Mouse (Mus musculus): ENCODE results near the gene Btg3. TPM values are rescaled to one million over a fixed set of nuclear protein-coding genes. Genes with fewer than 3 reads are reported as not detected.

Gene Btg3
- polyA plus RNA-seq (2014; fragmentation: Nextera tagmentation; extraction: Ambion mirVana) = 90.6 and 97.1 TPM in 2 replicates

DNA sequence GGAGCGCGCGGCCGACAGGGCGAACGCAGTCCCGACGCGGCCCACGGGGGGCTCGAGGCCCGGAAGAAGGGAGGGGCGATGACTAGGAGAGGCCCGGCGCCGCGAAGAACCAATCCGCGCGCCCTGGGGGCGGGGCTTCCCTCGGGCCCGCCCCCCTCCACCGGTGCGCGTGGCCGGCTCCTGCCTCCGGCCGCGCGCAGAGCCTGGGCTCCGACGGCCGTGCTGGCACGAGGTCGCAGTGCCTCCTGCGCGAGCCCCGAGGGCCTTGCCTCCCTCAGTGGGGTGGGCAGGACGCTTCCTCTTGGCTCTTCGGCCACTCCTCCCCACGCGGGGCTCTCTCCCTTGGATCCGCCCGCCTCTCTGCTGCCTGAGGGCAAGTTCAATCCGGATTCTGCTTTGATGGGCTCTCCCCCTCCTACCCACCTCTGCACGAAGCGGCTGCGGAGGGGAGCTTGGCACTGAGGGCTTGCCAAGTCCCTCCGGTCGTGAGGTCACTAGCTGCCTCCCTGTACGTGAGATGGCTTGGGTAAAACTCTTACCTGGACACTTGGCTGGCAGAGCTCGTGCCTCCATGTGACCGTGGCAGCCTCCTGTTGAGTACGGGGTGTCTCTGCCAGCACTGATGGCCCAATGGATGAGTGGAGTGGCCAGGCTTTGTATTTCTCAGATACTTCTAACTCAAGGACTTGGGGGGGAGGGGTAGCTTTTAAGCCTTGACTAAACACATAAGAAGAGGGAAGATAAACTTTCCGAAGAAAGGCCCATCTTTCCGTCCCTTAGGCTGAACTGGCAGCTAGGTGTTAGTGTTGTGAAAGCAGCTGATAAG is at the start of gene Btg3:
Btg3 (minus strand) TSS at position 448 of the 826 bp plus-strand sequence.
- peaks cover 6% of the 10 kb centered on the region for H3K4me1 ChIP-seq (ENCODE audit: control insufficient read depth, insufficient read depth, low read length)
- no peaks in the 10 kb centered on the region for H3K27me3 ChIP-seq (ENCODE audit: control insufficient read depth, insufficient read depth, low read length)
- WGBS (ENCODE audit: insufficient replicate concordance) = 2% methylated on average over 56 of the region's 57 CpGs
- peak within 1 kb of the TSS; percentile 79 for H3K27ac ChIP-seq (ENCODE audit: low read depth, low read length)
- H3K4me3 ChIP-seq (ENCODE audit: low read depth, low read length) = peak within 1 kb of the TSS; percentile 95
- no peaks in the 10 kb centered on the region for H3K9me3 ChIP-seq (replicated peaks; ENCODE audit: control insufficient read depth, low read length)
- no peaks in the 10 kb centered on the region for H3K36me3 ChIP-seq (ENCODE audit: control insufficient read depth, insufficient read depth, low read length)
- peak within 1 kb of the TSS; percentile 71 for H3K4me2 ChIP-seq
- H3K9ac ChIP-seq (ENCODE audit: low read depth, low read length) = peak within 1 kb of the TSS; percentile 99
- ATAC-seq (replicated peaks; ENCODE audit: insufficient number of reproducible peaks, low FRiP score, low TSS enrichment) = peak; percentile 97

DNA sequence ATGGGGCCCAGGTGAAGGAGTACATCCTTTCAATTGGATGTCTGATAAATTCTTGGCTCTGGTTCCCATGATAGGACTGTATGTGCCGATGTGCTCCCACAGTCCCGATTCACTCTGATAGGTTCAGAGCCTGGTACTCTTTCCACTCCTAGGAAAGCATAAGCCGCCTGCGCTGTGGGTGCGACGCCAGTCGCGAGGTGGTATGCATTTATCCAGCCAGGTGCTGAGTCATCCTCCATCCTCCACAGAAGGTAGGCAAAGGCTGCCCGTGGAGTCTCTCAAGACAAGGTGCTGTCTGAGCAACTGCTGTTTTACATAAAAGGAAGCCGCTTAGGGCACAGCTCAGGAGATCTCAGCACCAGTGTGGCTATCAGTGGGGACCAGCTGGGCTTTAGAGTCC is 40.7 kb upstream of the Btg3 start:
- no peak overlapping the region for H3K4me3 ChIP-seq (ENCODE audit: low read depth, low read length)
- H3K36me3 ChIP-seq (ENCODE audit: control insufficient read depth, insufficient read depth, low read length) = no peaks in the 10 kb centered on the region
- H3K9ac ChIP-seq (ENCODE audit: low read depth, low read length) = no peak overlapping the region
- no peak for ATAC-seq (replicated peaks; ENCODE audit: insufficient number of reproducible peaks, low FRiP score, low TSS enrichment)
- 38% methylated on average over 10 of the region's 10 CpGs for WGBS (ENCODE audit: insufficient replicate concordance)
- H3K4me1 ChIP-seq (ENCODE audit: control insufficient read depth, insufficient read depth, low read length) = no peaks in the 10 kb centered on the region
- H3K27ac ChIP-seq (ENCODE audit: low read depth, low read length) = no peak overlapping the region
- H3K4me2 ChIP-seq = no peak overlapping the region
- no peaks in the 10 kb centered on the region; the same call in 1 of the 2 replicates for H3K9me3 ChIP-seq (replicated peaks; ENCODE audit: control insufficient read depth, low read length)
- no peaks in the 10 kb centered on the region for H3K27me3 ChIP-seq (ENCODE audit: control insufficient read depth, insufficient read depth, low read length)

DNA sequence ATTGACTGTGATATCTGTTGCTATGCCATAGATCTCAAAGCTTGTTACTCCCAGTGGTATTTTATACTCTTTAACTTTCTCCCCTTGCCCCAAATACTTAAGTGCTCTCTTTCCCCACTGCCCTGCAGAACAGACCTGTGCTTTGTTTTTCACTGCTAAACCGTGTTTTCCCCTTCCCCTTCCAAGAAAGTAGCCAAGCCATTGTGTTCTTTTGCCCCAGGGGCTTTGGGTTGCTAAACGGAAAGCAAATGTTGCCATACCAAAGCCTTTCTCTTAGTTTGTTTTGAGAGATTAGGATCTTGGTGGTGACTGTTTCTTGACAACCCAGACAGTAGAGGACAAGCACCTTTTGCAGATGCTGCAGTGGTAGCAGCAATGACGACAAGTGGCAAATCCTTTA is 39.5 kb upstream of the Btg3 start:
- Histone ChIP-seq H3K4me2 (no peak overlapping the region), H3K9ac (ENCODE audit: low read depth, low read length) (no peak overlapping the region), H3K4me3 (ENCODE audit: low read depth, low read length) (no peak overlapping the region), H3K27me3 (ENCODE audit: control insufficient read depth, insufficient read depth, low read length) (no peaks in the 10 kb centered on the region), H3K27ac (ENCODE audit: low read depth, low read length) (no peak overlapping the region), H3K9me3 (replicated peaks; ENCODE audit: control insufficient read depth, low read length) (no peaks in the 10 kb centered on the region; the same call in 1 of the 2 replicates), H3K36me3 (ENCODE audit: control insufficient read depth, insufficient read depth, low read length) (no peaks in the 10 kb centered on the region), H3K4me1 (ENCODE audit: control insufficient read depth, insufficient read depth, low read length) (no peaks in the 10 kb centered on the region)
- WGBS (ENCODE audit: insufficient replicate concordance) = 3% methylated on average over 3 of the region's 3 CpGs
- no peak for ATAC-seq (replicated peaks; ENCODE audit: insufficient number of reproducible peaks, low FRiP score, low TSS enrichment)

DNA sequence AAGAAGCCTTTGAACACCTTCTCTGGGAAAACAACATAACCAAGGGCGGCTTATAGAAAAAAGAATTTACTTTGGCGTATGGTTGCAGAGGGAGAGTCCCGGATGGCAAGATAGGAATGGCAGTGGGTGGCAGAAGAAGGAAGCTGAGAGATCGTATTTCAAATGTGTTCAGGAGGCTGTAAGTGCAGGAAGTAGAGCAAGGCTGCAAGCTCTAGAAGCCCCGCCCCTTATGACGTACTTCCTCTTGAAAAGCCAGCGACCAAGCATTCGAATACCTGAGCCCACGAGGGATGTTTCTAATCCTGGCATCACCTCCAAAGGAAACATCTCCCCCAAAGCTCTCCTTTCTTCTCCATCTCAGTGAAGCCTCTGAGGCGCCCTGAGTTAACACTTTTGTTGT is 33.0 kb upstream of the Btg3 start:
- H3K9ac ChIP-seq (ENCODE audit: low read depth, low read length) = no peak overlapping the region
- H3K4me1 ChIP-seq (ENCODE audit: control insufficient read depth, insufficient read depth, low read length) = no peaks in the 10 kb centered on the region
- H3K4me3 ChIP-seq (ENCODE audit: low read depth, low read length) = no peak overlapping the region
- H3K4me2 ChIP-seq = no peak overlapping the region
- H3K27me3 ChIP-seq (ENCODE audit: control insufficient read depth, insufficient read depth, low read length) = no peaks in the 10 kb centered on the region
- H3K27ac ChIP-seq (ENCODE audit: low read depth, low read length) = no peak overlapping the region
- H3K9me3 ChIP-seq (replicated peaks; ENCODE audit: control insufficient read depth, low read length) = no peaks in the 10 kb centered on the region; the same call in 1 of the 2 replicates
- ATAC-seq (replicated peaks; ENCODE audit: insufficient number of reproducible peaks, low FRiP score, low TSS enrichment) = no peak
- H3K36me3 ChIP-seq (ENCODE audit: control insufficient read depth, insufficient read depth, low read length) = no peaks in the 10 kb centered on the region
- 84% methylated on average over 10 of the region's 10 CpGs for WGBS (ENCODE audit: insufficient replicate concordance)

DNA sequence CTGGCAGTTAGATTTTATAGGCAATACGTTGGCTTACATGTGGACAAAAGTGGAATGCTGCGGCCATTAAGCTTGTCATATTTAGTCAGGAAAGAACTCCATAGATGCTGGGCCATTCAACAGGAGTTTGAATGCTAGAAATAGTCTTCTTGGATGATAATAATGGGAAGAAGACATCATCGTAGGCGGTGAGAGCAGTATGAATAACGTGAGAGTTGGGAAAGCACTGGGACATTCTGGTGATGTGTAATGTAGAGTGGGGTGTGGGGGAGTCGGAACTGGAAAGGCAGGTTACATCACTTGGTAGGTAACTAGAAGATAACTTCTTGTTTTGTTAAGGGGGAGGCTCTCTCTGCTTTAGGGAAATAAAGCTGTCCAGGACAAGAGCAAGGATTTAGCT is 30.9 kb upstream of the Btg3 start:
- Histone ChIP-seq H3K4me2 (no peak overlapping the region), H3K27ac (ENCODE audit: low read depth, low read length) (no peak overlapping the region), H3K9me3 (replicated peaks; ENCODE audit: control insufficient read depth, low read length) (no peaks in the 10 kb centered on the region), H3K4me1 (ENCODE audit: control insufficient read depth, insufficient read depth, low read length) (no peaks in the 10 kb centered on the region), H3K4me3 (ENCODE audit: low read depth, low read length) (no peak overlapping the region), H3K27me3 (ENCODE audit: control insufficient read depth, insufficient read depth, low read length) (no peaks in the 10 kb centered on the region), H3K9ac (ENCODE audit: low read depth, low read length) (no peak overlapping the region), H3K36me3 (ENCODE audit: control insufficient read depth, insufficient read depth, low read length) (no peaks in the 10 kb centered on the region)
- ATAC-seq (replicated peaks; ENCODE audit: insufficient number of reproducible peaks, low FRiP score, low TSS enrichment) = no peak
- WGBS (ENCODE audit: insufficient replicate concordance) = 80% methylated on average over 6 of the region's 6 CpGs

DNA sequence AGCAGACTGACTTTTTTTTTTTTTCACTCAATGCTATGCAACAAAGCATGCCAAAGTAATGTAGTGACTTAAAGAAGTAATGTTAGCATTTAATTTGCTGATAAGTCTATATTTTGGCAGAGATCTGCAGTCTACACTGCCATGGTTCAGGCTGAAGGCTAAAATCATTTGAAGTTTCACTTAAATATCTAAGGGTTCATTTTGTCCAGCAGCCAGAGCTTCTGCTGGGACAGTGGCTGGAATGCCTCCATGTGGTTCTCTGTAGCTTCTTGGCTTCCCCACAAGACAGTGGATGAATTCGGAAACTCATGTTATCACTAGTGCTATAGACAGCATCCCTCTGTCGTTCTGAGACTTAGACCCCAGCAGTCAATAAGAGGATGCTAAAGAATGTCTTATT is 29.7 kb upstream of the Btg3 start:
- H3K4me2 ChIP-seq = no peak overlapping the region
- ATAC-seq (replicated peaks; ENCODE audit: insufficient number of reproducible peaks, low FRiP score, low TSS enrichment) = no peak
- no peaks in the 10 kb centered on the region for H3K4me1 ChIP-seq (ENCODE audit: control insufficient read depth, insufficient read depth, low read length)
- WGBS (ENCODE audit: insufficient replicate concordance) = 78% methylated on average over 2 of the region's 2 CpGs
- no peak overlapping the region for H3K9ac ChIP-seq (ENCODE audit: low read depth, low read length)
- H3K4me3 ChIP-seq (ENCODE audit: low read depth, low read length) = no peak overlapping the region
- no peaks in the 10 kb centered on the region for H3K36me3 ChIP-seq (ENCODE audit: control insufficient read depth, insufficient read depth, low read length)
- H3K27me3 ChIP-seq (ENCODE audit: control insufficient read depth, insufficient read depth, low read length) = no peaks in the 10 kb centered on the region
- no peak overlapping the region for H3K27ac ChIP-seq (ENCODE audit: low read depth, low read length)
- H3K9me3 ChIP-seq (replicated peaks; ENCODE audit: control insufficient read depth, low read length) = no peaks in the 10 kb centered on the region

DNA sequence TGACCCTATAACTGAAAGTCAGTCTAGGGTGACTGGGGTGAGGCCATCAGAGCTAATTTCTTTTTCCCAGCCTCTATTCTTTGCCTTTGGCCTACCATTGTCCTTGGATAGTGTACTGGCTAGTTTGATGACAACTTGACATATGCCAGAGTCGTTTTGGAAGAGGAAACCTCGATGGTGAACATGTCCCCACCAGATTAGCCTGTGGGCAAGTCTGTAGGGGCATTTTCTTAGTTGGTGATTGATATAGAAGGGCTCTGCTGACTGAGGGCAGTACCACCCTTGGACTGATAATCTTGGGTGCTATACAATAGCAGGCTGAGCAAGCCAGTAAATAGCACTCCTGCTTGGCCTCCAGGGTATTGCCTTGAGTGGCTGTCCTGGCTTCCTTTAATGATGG is 25.3 kb upstream of the Btg3 start:
- H3K4me1 ChIP-seq (ENCODE audit: control insufficient read depth, insufficient read depth, low read length) = no peaks in the 10 kb centered on the region
- H3K4me2 ChIP-seq = no peak overlapping the region
- no peaks in the 10 kb centered on the region for H3K9me3 ChIP-seq (replicated peaks; ENCODE audit: control insufficient read depth, low read length)
- no peak overlapping the region for H3K4me3 ChIP-seq (ENCODE audit: low read depth, low read length)
- no peaks in the 10 kb centered on the region for H3K36me3 ChIP-seq (ENCODE audit: control insufficient read depth, insufficient read depth, low read length)
- no peak overlapping the region for H3K9ac ChIP-seq (ENCODE audit: low read depth, low read length)
- H3K27ac ChIP-seq (ENCODE audit: low read depth, low read length) = no peak overlapping the region
- 10% methylated on average over 2 of the region's 2 CpGs for whole genome bisulfite sequencing (ENCODE audit: insufficient replicate concordance)
- peak; percentile 63 for ATAC-seq (replicated peaks; ENCODE audit: insufficient number of reproducible peaks, low FRiP score, low TSS enrichment)
- H3K27me3 ChIP-seq (ENCODE audit: control insufficient read depth, insufficient read depth, low read length) = no peaks in the 10 kb centered on the region

DNA sequence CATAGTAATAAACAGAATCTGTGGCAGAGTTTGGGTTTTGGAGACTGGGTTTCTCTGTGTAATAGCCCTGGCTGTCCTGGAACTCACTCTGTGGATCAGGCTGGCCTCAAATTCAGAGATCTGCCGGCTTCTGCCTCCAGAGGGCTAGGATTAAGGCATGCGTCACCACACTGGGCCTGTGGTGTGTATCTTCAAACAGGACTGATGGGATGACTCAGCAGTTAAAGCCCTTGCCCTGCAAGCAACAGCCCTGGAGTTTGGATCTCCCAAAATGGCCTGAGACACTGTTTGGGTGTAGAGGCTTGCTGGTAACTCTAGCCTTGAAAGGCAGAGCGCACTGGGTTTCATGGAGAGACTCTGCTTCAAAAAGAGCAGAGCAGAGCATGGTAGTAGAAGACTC is 22.4 kb upstream of the Btg3 start:
- Histone ChIP-seq H3K9me3 (replicated peaks; ENCODE audit: control insufficient read depth, low read length) (no peaks in the 10 kb centered on the region), H3K4me2 (no peak overlapping the region), H3K36me3 (ENCODE audit: control insufficient read depth, insufficient read depth, low read length) (no peaks in the 10 kb centered on the region), H3K4me3 (ENCODE audit: low read depth, low read length) (no peak overlapping the region), H3K27me3 (ENCODE audit: control insufficient read depth, insufficient read depth, low read length) (no peaks in the 10 kb centered on the region), H3K4me1 (ENCODE audit: control insufficient read depth, insufficient read depth, low read length) (no peaks in the 10 kb centered on the region), H3K9ac (ENCODE audit: low read depth, low read length) (no peak overlapping the region), H3K27ac (ENCODE audit: low read depth, low read length) (no peak overlapping the region)
- ATAC-seq (replicated peaks; ENCODE audit: insufficient number of reproducible peaks, low FRiP score, low TSS enrichment) = no peak
- 82% methylated on average over 3 of the region's 3 CpGs for WGBS (ENCODE audit: insufficient replicate concordance)

DNA sequence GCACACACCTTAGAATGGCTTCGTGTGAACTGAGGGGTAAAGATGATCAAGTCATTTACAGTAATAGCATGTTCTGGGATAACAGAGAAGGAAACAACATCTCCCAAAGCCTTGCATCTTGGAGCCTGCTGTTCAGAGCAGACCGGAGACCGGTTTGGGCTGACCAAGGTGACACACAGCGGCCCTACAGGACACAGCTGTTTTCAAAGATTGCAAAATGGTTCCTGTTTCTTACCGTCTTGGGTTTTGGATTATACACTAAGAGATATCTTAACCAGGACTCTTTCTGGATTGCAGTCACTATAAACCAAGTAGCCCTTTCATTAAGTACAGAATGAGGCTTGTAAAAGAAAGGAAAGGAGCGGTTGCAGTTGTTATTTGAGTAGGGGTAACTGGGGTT is 21.7 kb upstream of the Btg3 start:
- Histone ChIP-seq H3K4me3 (ENCODE audit: low read depth, low read length) (no peak overlapping the region), H3K9ac (ENCODE audit: low read depth, low read length) (no peak overlapping the region), H3K27me3 (ENCODE audit: control insufficient read depth, insufficient read depth, low read length) (no peaks in the 10 kb centered on the region), H3K4me1 (ENCODE audit: control insufficient read depth, insufficient read depth, low read length) (no peaks in the 10 kb centered on the region), H3K4me2 (no peak overlapping the region), H3K27ac (ENCODE audit: low read depth, low read length) (no peak overlapping the region), H3K36me3 (ENCODE audit: control insufficient read depth, insufficient read depth, low read length) (no peaks in the 10 kb centered on the region), H3K9me3 (replicated peaks; ENCODE audit: control insufficient read depth, low read length) (no peaks in the 10 kb centered on the region)
- WGBS (ENCODE audit: insufficient replicate concordance) = 82% methylated on average over 6 of the region's 6 CpGs
- ATAC-seq (replicated peaks; ENCODE audit: insufficient number of reproducible peaks, low FRiP score, low TSS enrichment) = no peak

All from heart, embryonic 11.5 days (tissue).